Mouse (Mus musculus) G1E (cell line): ENCODE results near the gene Wrb.

Experiments used
- CTCF ChIP-seq: IDR thresholded peaks from 2 replicates; pipeline ENCODE4 v1.5.1; 2012; ENCODE audit warnings: low read depth, low read length, inconsistent platforms, mixed read lengths
- GATA1 ChIP-seq: IDR thresholded peaks from 2 replicates; pipeline ENCODE4 v1.6.1; 2012; ENCODE audit warnings: borderline replicate concordance, low read length, inconsistent platforms, mixed read lengths
- GATA2 ChIP-seq: IDR thresholded peaks from 2 replicates; pipeline ENCODE4 v1.6.1; 2012; ENCODE audit warnings: low read depth, low read length, inconsistent platforms, borderline replicate concordance
- POLR2AphosphoS5 ChIP-seq: IDR thresholded peaks from 2 replicates; pipeline ENCODE4 v1.6.1; 2012; ENCODE audit warnings: low read depth, low read length, inconsistent platforms; ENCODE audit not compliant: insufficient replicate concordance
- TAL1 ChIP-seq: conservative IDR thresholded peaks from 2 replicates; pipeline ENCODE4 v1.6.1; 2012; ENCODE audit warnings: low read depth, low read length, inconsistent platforms, mixed read lengths

- TF ChIP-seq CTCF (no peak), GATA2 (no peak), GATA1 (no peak), TAL1 (no peak), POLR2AphosphoS5 (no peak)
Measured at GRCm38 (mm10) chr16:96114729-96115128, 30.5 kb upstream of the Wrb start.
